Mouse (Mus musculus) heart, adult 18-20 months (tissue): ENCODE measurements around the gene Rin2. TPM values are rescaled to one million over a fixed set of nuclear protein-coding genes. Genes with fewer than 3 reads are reported as not detected.

ENCODE experiments used
- DNase-seq, 2 experiments: peaks; one replicate each; pipeline ENCODE4 v3.0.0; 2021 to 2022; ENCODE audit warnings: mixed read lengths in 1 of 2
- long read RNA-seq, 2 experiments: library from polyadenylated mRNA; stranded (forward); transcript quantifications; one replicate each; pipeline ENCODE4 v2.0.0; 2021
- total RNA-seq, 2 experiments: library from RNA; stranded (reverse); gene quantifications; 2 replicates each; pipeline ENCODE4 v1.2.3; 2021

Gene Rin2
- total RNA-seq: 10 to 100 TPM; 17.5 to 18.5 TPM
- long read RNA-seq, experiment 1, full-length matches to known transcripts: 1 of 30 reads
- long read RNA-seq, experiment 1, partial matches to known transcripts: 7 of 30 reads
- long read RNA-seq, experiment 1, other reads (novel, unspliced or antisense): 22 of 30 reads
- long read RNA-seq, experiment 2, partial matches to known transcripts: 4 of 6 reads
- long read RNA-seq, experiment 2, other reads (novel, unspliced or antisense): 2 of 6 reads

GRCm38 (mm10) chr2:145675142-145675755, at the start of gene Rin2:
TSS of gene Rin2 (plus strand) at chr2:145675215.
- DNase-seq: peak; percentile 81 to 83

DNA sequence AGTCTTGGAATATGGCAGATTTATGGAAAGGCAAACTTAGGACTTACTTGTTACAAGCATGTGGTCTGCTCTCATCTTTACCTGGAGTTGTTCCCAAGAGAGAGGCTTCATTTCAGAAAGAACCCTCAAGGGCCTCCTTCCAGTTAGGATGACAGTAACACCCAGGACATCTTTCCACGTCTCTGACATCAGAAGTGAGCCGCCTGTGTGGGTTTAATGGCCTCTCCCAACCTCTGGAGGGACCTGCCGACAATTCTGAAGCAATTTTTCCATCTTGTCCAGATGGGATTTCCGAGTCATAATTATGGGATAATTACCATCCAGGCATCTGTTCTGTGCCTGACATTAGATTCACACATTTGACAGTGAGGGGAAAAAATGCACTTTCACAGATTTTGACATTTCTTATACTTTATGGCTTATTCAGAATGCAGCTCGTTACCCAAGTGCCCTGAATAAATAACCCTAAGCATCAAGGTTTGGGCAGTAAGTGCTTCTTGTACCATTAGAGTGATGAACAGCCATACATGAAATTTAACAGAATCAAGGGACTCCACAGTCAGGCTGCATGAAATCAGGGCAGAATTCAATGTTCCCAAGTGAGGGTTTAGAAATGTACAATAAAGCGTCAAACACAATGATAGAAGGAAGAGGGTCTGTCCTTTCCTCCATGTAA, 43.8 kb upstream of the Rin2 start:
- DNase-seq: no peak

DNA sequence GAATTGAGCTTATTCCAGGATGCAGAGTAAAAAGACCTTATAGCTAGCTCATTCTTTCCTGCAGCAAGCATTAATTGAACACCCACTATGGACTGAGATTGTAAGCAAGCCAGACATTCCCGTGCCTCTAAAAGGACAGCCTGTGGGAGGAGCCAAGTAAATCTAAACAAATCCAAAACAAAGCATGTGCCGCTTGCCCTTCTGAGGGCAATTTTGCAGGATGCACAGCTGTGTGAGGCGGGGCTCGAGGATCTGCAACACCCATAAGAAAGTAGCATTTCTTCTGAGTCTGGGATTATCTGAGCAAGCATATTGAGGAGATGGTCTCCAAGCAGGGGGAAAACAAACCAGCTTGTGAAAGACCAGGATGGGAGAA, 43.2 kb upstream of the Rin2 start:
- DNase-seq: no peak

DNA sequence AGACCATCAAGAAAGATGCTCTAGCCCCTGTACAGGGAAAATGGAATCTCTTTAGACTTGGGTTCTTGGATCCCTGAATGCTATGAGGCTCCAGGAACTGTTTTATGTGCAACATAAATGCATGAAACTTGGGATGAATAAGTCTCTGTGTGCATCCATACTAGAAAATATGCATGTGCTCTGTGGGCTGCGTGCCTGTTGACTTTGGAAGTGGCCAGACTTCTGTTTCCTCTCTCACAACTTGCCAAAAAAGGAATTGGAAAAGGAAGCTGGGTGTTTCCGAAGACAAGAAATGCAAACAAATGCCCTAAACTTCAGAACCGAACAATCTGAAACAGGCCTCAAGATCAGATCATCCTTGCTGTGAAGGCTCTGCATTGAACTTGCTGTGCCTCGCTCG, 41.2 kb upstream of the Rin2 start:
- peak in 1 of 2 experiments; percentile 22 for DNase-seq

- DNase-seq: no peak
These were observed 34.6 kb upstream of the Rin2 start for GRCm38 (mm10) chr2:145640255-145640984.

- DNase-seq: no peak
These were observed 19.5 kb upstream of the Rin2 start for GRCm38 (mm10) chr2:145655373-145655960.

- DNase-seq: no peak
These were observed 18.9 kb upstream of the Rin2 start for GRCm38 (mm10) chr2:145656121-145656520.

DNA sequence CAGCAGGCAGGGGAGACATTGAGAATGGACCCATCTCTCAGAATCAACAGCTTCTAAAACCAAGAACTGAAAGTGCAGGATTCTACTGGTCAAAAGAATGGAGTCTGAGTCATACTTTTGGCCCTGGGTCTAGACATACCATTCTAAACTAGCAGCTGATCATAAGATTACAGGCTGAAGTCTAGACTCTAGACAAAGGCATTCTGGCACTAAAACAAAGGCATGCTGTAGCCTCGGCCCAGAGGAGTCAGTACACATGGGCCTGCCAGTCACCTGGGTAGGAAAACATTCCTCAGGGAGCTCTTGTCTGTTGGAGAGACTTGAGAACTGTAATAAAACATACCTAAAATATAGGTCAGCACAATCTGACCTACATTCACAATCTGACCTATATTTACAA, 18.3 kb upstream of the Rin2 start:
- no peak for DNase-seq

DNA sequence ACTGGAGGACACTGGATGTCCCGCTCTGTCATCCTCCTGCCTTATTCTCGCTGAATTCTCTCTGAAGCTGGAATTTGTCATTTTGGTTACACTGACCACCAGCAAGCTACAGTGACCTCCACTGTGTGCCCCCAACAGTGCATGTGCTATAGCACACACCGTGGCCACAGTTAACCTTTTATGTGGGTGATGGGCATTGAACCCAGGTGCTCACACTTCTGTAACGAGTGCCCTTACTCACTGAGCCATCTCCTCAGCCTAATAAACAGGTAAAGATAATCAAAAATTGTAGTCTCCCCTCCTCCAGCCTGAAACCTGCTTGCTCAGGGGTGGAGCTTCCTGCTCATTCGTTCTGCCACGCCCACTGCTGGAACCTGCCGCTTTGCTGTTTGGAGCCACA, 13.8 kb upstream of the Rin2 start:
- no peak for DNase-seq

- DNase-seq: no peak
These were observed 11.1 kb upstream of the Rin2 start for GRCm38 (mm10) chr2:145663899-145664298.

DNA sequence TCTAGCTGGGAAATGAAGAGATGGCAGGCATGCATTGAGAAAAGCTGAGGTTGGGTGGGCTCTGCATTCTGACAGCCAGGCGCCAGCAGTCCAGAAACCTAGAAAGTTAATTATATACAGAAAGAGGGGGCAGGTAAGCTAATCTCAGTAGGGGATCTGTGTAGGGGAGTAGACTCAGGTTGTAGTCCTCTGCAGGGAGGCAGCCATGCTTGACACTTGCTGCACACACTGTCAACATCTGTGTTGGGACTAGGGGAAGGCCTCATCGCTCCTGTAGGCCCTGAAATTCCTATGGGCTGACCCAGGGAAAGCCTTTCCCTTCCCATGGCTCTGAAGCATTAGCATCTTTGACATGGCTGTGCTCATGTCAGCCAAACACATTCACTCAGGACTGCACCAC, 10.7 kb upstream of the Rin2 start:
- DNase-seq: no peak

- DNase-seq: no peak
These were observed 6.9 kb upstream of the Rin2 start for GRCm38 (mm10) chr2:145668135-145668534.

DNA sequence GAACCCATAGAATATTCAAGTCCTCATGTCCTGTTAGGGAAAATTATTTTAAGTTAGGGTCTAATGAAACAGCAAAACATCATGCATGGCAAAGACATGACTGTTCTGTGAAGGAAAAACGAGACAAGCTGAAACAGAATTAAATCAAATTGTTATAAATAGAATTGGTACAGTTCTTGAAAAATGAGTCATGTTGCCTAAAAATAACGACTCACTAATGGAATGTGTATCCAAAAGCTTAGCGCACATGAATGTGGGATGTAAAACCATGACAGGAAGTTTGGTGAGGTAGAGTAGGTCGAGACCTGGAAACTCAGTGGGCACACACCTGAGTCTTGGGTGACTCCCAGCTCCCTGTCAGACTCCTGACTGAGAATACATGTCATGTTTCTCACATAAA, 4.9 kb upstream of the Rin2 start:
- no peak for DNase-seq

DNA sequence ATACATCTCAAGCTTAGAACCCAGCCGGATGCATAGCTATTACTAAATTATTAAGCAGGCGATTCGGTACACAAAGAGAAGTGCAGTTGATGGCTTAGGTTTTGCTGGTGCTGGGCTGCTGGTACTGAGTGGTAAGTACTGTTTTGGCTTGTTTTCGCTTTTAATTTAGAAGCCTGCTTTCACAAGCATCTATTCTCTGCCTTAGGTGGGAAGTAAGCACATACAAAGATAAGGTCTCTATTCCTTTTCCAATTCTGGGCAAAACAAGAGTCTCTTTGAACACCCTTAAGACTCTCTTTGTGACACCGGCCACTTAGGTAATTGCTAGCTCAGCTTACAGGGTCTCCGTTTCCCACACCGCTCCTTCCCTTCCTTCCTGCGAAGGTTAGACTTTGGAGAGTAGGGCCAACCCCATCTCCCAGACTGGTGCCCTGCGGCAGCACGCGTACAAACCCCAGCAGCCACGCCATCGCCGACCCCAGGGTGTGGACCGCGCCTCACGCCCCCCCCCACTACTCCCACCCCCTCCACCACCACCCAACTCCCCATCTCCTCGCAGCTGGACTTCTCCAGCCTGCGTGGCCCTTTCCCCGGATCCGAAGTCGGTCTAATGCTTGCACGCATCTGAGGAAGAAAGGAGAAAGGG, 396 bp upstream of the Rin2 start:
- DNase-seq: peak in 1 of 2 experiments; percentile 15

DNA sequence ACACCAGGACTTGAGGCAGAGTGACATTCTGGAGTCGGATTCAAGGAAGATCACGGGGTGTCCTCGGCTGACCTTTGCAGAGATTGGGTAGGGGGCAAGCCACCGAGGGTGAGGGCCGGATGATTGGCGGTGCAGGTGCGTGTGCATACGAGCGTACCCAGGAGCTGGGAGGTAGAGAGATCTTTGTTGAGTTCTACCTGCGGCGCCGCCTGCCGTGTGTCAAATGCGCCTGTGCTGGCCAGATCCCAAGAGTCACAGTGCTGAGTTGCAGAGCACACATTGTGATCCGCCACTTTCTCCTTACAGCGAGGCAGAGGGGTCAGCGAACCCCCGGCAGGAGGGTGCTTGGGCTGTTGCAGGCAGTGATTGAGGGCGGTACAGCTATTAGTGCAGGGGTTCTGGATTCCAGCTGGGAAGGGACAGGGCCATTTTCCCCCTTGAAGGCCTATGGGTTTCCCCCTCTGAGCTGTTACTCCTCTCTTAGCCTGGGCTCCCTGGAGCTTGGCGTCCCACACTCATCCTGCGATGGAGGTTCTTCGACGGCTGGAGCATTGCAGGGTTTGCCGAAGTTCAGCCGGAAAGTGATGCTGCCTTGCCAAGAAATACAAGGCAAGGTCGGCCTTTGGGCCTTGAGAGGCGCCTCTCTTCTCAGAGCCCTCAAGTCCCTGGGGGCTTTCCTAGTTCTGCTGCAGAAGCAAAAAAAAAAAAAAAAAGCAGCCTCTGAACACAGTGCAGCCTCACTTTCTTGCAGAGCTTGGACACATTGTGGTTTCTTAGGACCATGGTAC, 935 bp downstream of the Rin2 start:
- peak; percentile 58 to 61 for DNase-seq

DNA sequence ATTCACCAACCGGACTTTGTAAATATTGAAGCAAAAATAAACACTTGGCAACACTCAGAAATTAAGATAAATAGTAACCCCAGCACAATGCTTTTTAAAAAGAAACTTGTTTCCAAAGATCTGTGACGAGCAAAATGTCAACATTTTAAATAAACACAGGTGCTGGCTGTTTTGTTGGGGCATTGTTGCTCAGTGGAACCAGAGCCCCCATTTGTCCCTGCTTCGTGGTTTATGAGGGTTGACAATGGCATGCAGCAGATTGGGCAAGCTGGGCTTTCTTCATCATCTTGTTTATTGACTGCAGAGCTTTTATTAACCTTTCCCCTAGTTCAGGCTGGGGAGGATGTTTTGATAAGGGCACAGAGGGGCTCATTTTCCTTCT, 1.5 kb downstream of the Rin2 start:
- no peak for DNase-seq

DNA sequence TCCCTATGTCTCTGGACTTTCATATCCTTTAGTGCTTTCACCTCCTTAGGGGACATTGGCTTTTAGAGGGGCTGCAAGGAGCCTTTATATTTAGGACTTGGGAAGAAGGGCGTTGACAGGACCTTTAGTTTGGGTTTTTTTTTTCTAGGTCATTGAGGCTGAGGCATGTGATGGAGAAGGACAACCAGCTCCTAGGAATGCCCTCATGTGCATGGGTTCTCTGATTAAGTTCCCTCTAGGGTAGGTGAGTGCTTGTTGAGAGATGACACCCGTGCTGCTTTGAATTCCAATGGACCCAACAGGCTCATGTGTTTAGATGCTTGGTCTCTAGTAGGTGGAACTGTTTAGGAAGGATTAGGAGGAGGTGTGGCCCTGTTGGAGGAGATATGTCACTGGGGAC, 1.9 kb downstream of the Rin2 start:
- DNase-seq: no peak

DNA sequence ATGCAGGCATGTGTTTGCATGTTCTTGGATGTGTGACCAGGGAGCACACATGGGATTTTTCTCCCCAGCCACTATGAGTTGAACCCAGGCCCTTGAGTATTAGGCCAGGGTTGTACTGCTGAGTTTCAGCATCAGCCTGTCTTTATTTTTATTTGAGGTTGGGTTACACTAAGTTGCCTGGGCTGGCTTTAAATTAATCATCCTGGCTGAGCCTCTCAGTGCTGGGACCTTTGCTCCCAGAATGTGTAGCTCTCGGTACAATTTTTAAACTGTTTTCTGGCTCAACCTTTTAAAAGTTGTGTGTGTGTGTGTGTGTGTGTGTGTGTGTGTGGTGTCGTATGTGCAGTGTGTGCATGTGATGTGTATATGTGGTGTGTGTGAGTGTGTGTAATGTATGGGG, 5.1 kb downstream of the Rin2 start:
- DNase-seq: no peak

GRCm38 (mm10) chr2:145680762-145681161, 5.7 kb downstream of the Rin2 start:
- no peak for DNase-seq

DNA sequence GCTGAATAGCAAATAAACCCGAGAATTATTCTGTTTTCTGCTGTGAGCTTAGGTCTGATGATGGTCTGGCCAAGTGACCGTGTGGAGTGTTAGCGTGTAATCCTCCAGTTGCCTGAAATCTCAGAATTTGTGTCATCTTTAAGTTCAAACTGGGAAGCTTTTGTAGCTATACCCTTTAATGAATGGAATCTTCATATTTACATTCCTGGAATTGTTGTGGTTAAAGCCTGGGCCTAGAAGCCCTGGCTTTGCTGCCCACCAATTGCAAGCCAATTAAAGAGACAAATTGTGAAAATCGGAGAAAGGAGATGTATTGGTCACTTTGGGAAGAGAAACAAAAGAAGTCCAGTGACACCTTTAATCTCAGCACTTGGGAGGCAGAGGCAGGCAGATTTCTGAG, 6.6 kb downstream of the Rin2 start:
- no peak for DNase-seq

GRCm38 (mm10) chr2:145682924-145683323, 7.9 kb downstream of the Rin2 start:
- DNase-seq: peak in 1 of 2 experiments; percentile 32
